ENCODE assay signal across 7 mouse cellular contexts in genomic region chr3:97227259-97228005, GRCm38 (mm10).
DNase-seq lines count a peak whose midpoint lies in the region; ATAC-seq lines count a peak whose summit lies in the region.

No protein-coding gene starts in this region.

- DNase-seq in adrenal gland, adult 18-20 months (ENCODE audit: low spot score in 2 of 2): peak; percentile 87 to 89
- DNase-seq in embryo, embryonic 11 days: peak; percentile 98
- peak; percentile 89 to 94 for DNase-seq in gastrocnemius, postnatal 36 days
- peak; percentile 92 to 93 for DNase-seq in left cerebral cortex, postnatal 36 days (ENCODE audit: low spot score in 2 of 2)
- DNase-seq in midbrain, embryonic 11.5 days (ENCODE audit: low spot score, missing footprints): peak; percentile 99
- peak; percentile 85 for DNase-seq in skeletal muscle tissue, adult 2 months (ENCODE audit: low read depth, low spot score)

- peaks cover 8% of the 10 kb centered on the region; the same call in 1 of the 2 replicates for H3K4me1 ChIP-seq in intestine, embryonic 16.5 days (ENCODE audit: control insufficient read depth, insufficient read depth, low read length)
- H3K4me1 ChIP-seq in midbrain, embryonic 11.5 days (ENCODE audit: control insufficient read depth, insufficient read depth, low read length): peaks cover 23% of the 10 kb centered on the region

- H3K27ac ChIP-seq in intestine, embryonic 16.5 days (ENCODE audit: low read length): peak overlapping the region; percentile 95
- H3K27ac ChIP-seq in midbrain, embryonic 11.5 days (ENCODE audit: low read depth, low read length): peak overlapping the region; percentile 90

- no peaks in the 10 kb centered on the region for H3K9me3 ChIP-seq in intestine, embryonic 16.5 days (ENCODE audit: control insufficient read depth, low read length)
- no peaks in the 10 kb centered on the region; the same call in 1 of the 2 replicates for H3K9me3 ChIP-seq in midbrain, embryonic 11.5 days (ENCODE audit: control insufficient read depth, low read length)

- H3K36me3 ChIP-seq in intestine, embryonic 16.5 days (ENCODE audit: control insufficient read depth, insufficient read depth, low read length): no peaks in the 10 kb centered on the region
- H3K36me3 ChIP-seq in midbrain, embryonic 11.5 days (ENCODE audit: control insufficient read depth, insufficient read depth, low read length): no peaks in the 10 kb centered on the region

- H3K27me3 ChIP-seq in intestine, embryonic 16.5 days (replicated peaks; ENCODE audit: control insufficient read depth, insufficient read depth, low read length): no peaks in the 10 kb centered on the region
- H3K27me3 ChIP-seq in midbrain, embryonic 11.5 days (ENCODE audit: control insufficient read depth, insufficient read depth, low read length): no peaks in the 10 kb centered on the region

- intact Hi-C loops in gastrocnemius, postnatal 36 days (cut with DNase I): loop anchor here (1.0 kb wide), 1 partner anchor 70 kb away; the partner anchor contains the start of gene Bcl9
- intact Hi-C loops in left cerebral cortex, postnatal 36 days (cut with DNase I): loop anchor here (1.0 to 10.0 kb wide), 3 partner anchors 70 to 427 kb away; partner anchors contain the start of genes Bcl9 and Prkab2

- ATAC-seq in intestine, embryonic 16.5 days: peak; percentile 93
- ATAC-seq in midbrain, embryonic 11.5 days (ENCODE audit: low FRiP score): peak; percentile 91

- 0% methylated on average over 24 of the region's 79 CpGs for WGBS in intestine, embryonic 16.5 days
- WGBS in midbrain, embryonic 11.5 days: 2% methylated on average over 39 of the region's 79 CpGs

- peak overlapping the region; percentile 77 for H3K4me2 ChIP-seq in intestine, embryonic 16.5 days (ENCODE audit: low read depth, low read length)
- peak overlapping the region; percentile 82 for H3K4me2 ChIP-seq in midbrain, embryonic 11.5 days

- peak overlapping the region; percentile 88 for H3K9ac ChIP-seq in intestine, embryonic 16.5 days (ENCODE audit: low read depth, low read length)
- peak overlapping the region; percentile 87 for H3K9ac ChIP-seq in midbrain, embryonic 11.5 days (ENCODE audit: low read length)

- H3K4me3 ChIP-seq in intestine, embryonic 16.5 days (ENCODE audit: low read length): peak overlapping the region; percentile 76
- peak overlapping the region; percentile 80 for H3K4me3 ChIP-seq in midbrain, embryonic 11.5 days (ENCODE audit: low read depth, low read length)

Comparison
In these comparisons a context has a peak if more than half of its experiments do, and no peak if none do; other contexts are left out.
1. Peak in every context shown above with its lines: DNase-seq, ATAC-seq, H3K4me3 ChIP-seq and H3K27ac ChIP-seq.